Mouse (Mus musculus) left cerebral cortex, adult 18-20 months (tissue): ENCODE data around the gene Ripor2. TPM values are rescaled to one million over a fixed set of nuclear protein-coding genes. Genes with fewer than 3 reads are reported as not detected.

Experiments used
- DNase-seq, 2 experiments: peaks; one replicate each; pipeline ENCODE4 v3.0.0; 2021 to 2022; ENCODE audit warnings: low spot score in 2 of 2, mixed read lengths in 1 of 2
- total RNA-seq, 2 experiments: library from RNA; stranded (reverse); gene quantifications; 2 replicates each; pipeline ENCODE4 v1.2.3; 2021

Gene Ripor2
- total RNA-seq, 2 experiments from 2014 or later, result 60.1 to 61.7 TPM

DNA sequence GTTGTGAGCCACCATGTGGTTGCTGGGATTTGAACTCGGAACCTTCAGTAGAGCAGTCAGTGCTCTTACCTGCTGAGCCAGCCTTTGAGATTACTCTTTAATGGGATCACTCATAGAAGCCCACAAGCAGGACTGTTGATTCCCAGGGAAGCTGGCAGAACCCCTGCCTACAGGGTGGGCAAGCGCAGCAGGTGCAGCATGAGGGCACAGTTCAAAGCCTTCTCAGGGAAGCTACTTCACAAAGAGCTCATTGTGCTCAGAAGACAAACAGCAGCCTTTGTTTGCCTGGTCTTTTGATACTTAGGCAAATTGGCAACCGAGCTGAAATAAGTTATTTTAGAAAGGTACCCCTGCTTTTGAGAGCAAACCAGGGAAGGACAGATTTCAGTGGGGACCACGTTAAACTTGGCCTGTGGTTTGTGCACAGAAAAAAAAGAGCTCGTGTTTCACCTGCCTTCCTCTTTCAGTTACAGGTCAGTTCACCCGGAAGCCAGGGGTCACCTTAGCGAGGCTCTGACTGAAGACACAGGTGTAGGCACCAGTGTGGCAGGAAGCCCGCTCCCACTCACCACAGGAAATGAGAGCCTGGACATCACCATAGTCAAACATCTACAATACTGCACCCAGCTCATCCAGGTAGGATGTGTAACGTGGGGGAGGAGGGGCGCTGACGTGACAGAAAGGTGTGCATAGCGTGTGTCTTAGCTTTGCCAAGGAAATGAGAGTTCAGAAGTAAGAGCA, 127.8 kb downstream of the Ripor2 start:
- no peak for DNase-seq

- DNase-seq, result no peak
These were observed 129.0 kb downstream of the Ripor2 start for GRCm38 (mm10) chr13:24710968-24711367.

DNA sequence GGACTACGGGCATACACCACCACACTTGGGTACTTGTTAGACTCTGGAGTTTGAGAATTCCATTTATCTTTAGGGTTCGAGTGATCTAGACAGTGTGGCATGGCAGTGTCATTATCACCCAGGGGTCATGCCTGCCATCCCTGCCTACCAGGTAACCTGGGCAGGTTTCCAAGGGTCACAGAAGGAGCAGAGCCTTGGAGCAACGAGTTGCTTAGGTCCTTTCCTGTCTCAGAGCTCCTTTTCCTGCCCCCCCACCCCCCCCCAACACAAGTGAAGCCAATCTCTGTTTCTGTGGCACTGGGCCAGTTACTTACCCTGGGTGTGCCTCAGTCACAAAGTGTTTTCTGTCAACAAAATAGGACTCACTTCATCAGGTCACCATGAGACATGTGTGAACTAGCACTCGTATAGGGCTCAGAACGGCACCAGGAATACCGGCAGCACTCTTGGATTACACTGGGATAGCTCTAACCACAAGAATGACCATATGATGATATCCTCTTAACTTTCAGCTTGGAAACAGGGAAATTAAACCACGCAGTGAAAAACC, 130.7 kb downstream of the Ripor2 start:
- no peak for DNase-seq

GRCm38 (mm10) chr13:24713434-24714000, 131.5 kb downstream of the Ripor2 start:
- DNase-seq, result peak; percentile 94 to 96

- no peak for DNase-seq
These were observed 132.4 kb downstream of the Ripor2 start for GRCm38 (mm10) chr13:24714360-24714885.

GRCm38 (mm10) chr13:24715601-24716000, 133.6 kb downstream of the Ripor2 start:
- no peak for DNase-seq

DNA sequence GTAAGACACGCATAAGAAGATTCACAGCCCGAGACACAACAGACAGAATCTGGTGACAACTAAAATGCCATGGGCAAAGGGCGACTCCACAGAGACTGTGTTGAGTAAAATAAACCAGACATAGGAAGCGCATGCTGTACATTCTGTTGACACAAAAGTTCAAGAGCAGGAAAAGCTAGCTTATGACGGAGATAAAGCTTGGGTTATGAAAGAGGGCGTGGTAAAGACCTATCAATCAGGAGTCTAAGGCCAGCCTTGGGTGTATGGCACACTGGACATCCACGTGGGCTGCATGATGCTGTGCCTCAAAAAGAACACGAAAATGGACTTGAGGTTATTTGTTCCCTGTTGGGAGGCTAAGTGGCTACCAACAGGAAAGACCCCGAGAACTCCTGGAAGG, 134.5 kb downstream of the Ripor2 start:
- DNase-seq, result no peak

DNA sequence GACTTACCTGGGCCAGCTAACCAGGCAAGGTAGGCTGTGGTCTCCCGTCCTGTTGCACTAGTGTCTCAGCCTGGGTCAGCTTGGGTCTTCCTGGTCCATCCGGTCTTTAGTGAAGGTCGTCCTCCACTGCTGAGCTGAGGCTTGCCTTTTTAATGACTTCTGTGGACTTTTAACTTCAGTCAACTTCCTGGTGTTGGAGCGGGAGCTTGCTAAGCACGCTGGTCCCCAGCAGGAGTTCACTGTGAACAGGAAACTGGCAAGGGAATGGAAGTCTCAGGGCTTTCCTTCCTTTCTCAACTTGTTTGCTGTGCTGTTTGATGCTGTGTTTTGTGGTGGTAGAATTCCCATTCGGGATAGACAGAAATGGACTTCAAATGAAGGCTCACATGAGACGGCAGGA, 135.7 kb downstream of the Ripor2 start:
- no peak for DNase-seq

GRCm38 (mm10) chr13:24721502-24721901, 139.5 kb downstream of the Ripor2 start:
- no peak for DNase-seq

- DNase-seq, result no peak
These were observed 141.9 kb downstream of the Ripor2 start for GRCm38 (mm10) chr13:24723699-24724394.

DNA sequence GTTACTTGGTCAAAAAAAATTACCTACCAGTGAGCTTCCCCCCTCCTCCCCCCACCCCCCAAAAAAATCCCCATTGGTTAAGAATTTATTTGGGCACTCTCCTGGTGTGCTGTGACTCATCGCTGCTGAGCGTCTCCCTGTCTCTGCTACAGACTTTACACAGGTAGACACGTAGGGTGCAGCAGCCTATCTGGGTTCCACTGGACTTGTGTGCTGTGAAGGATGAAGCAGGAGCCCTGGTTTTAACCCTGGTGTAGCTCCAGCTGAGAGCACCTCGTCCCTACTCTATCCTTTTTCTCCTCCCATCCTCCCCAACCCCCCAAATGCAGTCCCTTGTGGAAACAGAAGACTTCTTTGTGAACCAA, 142.4 kb downstream of the Ripor2 start:
- no peak for DNase-seq

- no peak for DNase-seq
These were observed 147.1 kb downstream of the Ripor2 start for GRCm38 (mm10) chr13:24729128-24729527.

DNA sequence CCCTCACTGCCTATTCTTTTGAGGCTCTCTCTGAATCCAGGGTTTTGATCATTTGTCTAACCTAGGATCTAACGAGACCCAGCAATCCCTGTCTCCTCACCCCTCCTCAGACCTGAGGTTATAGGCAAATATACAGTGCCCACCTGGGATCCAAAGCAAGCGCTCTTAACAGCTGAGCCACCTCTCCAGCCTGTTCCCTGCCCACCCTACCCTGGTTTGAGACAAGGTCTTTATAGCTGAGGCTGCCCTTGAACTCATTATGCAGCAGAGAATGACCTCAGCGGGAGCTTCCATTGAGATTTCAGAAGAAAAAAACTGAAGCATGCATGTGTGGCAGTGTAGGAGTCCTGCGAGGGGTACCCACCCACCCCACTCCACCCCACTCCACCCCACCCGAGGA, 152.5 kb downstream of the Ripor2 start:
- DNase-seq, result no peak

GRCm38 (mm10) chr13:24735608-24736131, 153.7 kb downstream of the Ripor2 start:
- no peak for DNase-seq

- no peak for DNase-seq
These were observed 159.0 kb downstream of the Ripor2 start, which contains the start of gene Armh2 for GRCm38 (mm10) chr13:24741028-24741427. Gene Armh2, plus strand, starts transcription at chr13:24741232.

GRCm38 (mm10) chr13:24747823-24748222, 165.8 kb downstream of the Ripor2 start:
- DNase-seq, result no peak

DNA sequence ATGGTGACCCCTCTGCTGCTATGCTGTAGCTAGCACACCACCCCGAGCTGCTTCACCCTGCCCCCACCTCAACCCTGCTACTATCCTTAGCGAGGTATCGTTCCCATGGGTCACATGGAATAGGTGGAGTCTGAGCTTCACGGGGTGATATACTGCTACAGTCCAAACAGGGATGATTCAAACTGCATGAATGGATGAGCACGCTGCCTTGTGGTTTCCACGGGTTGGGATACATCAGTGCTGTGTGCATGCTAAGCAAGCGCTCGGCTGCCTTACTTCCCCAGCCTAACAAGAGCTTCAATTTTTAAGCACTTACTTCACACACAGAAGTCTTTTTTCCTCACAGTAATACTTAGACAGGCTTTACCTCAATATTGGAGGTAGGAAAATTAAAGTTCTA, 168.8 kb downstream of the Ripor2 start:
- DNase-seq, result no peak

- DNase-seq, result peak; percentile 4 to 5
These were observed 169.4 kb downstream of the Ripor2 start for GRCm38 (mm10) chr13:24751396-24751795.

DNA sequence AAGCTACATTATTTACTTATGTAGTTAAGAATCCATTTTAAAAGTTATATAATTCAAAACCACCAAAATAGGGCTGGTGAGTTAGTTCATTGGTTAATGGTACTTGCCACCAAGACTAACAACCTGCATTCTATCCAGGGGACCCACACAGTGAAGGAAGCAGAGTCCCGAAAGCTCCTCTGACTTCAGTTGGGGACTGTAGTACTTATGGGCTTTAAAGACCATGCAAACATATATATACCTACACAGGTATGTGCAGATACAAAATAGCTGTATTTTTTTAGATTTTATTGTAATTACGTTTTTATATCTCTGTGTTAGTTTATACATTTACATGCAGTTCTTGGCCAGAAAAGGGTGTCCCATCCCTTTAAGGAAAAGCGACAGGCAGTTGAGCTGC, 174.8 kb downstream of the Ripor2 start:
- no peak for DNase-seq

DNA sequence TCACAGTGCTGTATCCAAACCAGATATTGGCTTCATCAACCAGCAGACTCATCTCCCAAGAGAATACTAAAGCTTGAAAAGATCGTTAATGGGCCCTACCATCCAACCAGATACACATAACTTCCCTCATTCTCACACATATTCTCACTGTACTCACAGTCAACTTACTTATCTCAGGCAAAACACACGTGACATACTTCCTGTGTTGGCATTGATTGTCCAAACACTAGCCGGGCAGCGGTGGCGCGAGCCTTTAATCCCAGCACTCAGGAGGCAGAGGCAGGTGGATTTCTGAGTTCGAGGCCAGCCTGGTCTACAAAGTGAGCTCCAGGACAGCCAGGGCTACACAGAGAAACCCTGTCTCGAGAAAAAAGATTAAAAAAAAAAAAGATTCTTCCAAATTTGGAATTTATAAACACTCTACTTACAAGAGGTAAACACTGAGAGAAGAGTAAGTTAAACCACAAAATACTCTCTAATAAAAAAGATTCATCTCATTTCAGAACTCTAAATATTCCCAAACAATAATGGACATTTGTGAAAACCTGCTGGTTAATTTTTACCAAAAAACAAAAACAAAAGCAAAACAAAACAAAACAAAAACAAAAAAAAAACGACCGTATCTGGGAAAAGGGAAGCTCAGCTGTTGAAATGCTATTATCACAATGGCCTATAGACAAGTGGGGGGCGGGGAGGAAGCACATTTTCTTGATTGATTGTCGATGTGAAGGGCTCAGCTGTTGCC, 176.0 kb downstream of the Ripor2 start:
- DNase-seq, result no peak

DNA sequence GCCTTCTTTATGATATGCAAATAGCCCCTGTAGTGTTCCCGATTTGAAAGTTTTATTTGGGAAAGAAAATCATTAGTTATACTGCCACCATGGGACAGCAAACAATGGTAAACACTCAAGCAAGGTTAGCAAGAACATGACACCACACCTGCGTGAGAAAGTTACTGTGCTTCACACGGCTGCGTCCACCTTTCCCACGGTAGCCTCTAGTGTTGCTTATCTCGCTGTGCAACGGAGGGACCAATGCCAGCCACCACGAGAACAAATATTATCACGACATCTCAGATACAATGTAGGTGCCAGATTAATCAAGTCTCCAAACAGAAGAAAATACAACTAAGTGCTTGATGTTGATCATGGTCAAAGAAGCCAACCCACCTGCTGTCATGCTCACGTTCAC, 177.5 kb downstream of the Ripor2 start:
- DNase-seq, result no peak
